Mouse (Mus musculus) olfactory bulb, adult 2 months (tissue): ENCODE data around the gene Olfml2a.

ENCODE experiments used
- CTCF ChIP-seq: fragments of 200-500 bp; IDR thresholded peaks from 2 replicates; pipeline ENCODE4 v1.5.1; 2012; ENCODE audit warnings: low read depth, mild to moderate bottlenecking, low read length, moderate library complexity; ENCODE audit not compliant: insufficient read depth
- POLR2A ChIP-seq: fragments of 200-500 bp; IDR thresholded peaks from 2 replicates; pipeline ENCODE4 v1.6.1; 2012; ENCODE audit warnings: mild to moderate bottlenecking, low read depth, low read length, moderate library complexity; ENCODE audit not compliant: insufficient read depth

DNA sequence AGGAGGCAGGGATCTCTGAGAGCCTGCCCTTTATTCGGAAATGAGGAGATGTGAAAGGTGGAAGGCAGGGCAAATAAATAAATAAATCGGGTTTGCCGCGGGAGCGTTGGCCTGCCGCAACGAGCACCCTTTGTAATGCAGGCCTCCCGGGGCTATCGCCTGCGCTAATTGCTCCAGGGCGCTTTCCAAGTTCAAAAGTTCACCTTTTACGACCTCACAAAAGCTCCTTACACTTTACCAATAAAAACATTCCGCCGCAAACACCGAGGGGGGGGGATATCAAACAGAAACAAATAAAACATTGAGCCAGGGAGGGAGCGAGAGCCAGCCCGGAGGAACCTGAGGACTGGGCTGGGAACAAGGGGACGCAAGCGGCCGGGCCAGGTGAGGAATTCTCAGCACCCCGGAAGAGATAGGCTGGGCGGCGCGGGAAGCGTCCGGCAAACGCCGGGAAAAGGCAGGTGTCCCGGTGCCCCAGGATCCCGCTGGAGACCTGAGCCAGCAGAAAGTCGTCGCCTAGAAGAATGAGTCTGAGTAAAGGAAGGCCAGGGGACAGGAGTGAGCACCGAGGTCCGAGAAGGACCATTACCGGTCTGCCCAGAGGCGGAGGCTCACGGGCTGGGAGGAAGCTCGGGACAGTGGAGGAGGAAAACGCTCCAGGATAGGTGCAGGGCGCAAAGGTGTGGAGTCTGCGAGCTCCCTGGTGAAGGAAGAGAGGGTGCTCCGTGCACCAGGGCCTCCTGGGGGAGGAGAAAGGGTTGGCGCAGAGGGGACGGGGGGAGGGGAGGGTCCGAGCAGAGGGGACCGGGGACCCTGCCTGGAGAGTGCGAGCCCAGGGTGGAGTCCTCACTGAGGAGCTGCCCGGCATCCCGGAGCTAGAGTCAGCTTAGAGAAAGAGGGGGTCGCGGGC, 6.4 kb upstream of the Olfml2a start:
- TF ChIP-seq CTCF (no peak), POLR2A (no peak)
